Mouse (Mus musculus) heart, postnatal 0 days (tissue): ENCODE results near the gene Gtf2h5.

ENCODE experiments used
- CTCF ChIP-seq: IDR thresholded peaks from 2 replicates; pipeline ENCODE4 v1.5.1; 2016; ENCODE audit warnings: antibody characterized with exemption, control low read depth, low read depth
- EP300 ChIP-seq: IDR thresholded peaks from 2 replicates; pipeline ENCODE4 v1.6.1; 2016; ENCODE audit warnings: antibody characterized with exemption, low read depth

DNA sequence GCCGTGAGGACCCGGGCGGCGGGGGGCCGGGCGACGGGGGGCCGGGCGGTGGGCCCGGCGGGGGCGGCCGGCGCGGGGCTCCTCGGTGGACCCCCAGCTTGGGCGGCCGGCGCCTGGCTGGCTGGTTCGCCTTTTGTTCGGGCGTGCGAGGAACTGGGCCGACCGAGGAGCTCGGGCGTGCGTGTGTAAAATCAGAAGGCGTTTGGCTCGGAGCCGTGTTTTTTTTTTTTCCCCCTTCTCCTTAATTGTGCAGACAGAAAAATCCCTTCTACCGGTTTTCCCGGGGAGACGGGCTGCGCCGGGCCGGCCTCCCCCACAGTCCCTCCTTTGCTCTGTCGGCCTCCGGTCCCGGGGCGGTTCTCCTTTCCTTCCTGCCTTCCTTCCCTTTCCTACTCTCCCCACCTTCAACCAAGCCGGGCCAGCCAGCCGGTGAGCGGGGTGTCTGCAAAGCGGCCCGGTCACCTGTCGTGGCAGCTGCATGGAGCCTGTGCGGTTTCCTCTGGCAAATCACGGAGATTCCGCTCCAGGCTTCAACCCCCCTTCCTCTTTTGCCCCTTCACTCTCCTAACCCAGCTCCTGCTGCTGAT, 27.5 kb downstream of the Gtf2h5 start:
- no peak for TF ChIP-seq CTCF
- no peak for TF ChIP-seq EP300
